Mouse (Mus musculus): ENCODE results near the gene Acot7. TPM values are rescaled to one million over a fixed set of nuclear protein-coding genes. Genes with fewer than 3 reads are reported as not detected.

The Acot7 gene
- polyA plus RNA-seq, 1 experiment: 244 TPM

GRCm38 (mm10) chr4:152312186-152312585 is 134.3 kb downstream of the Acot7 start:
- TF ChIP-seq CTCF (IDR thresholded peaks at IDR 0.05; ENCODE audit: borderline replicate concordance, extremely low read depth, insufficient read depth, insufficient read length): no peak
- no peak for TF ChIP-seq POLR2A (IDR thresholded peaks at IDR 0.05; ENCODE audit: borderline replicate concordance, extremely low read depth, insufficient read depth, insufficient read length, poor library complexity, severe bottlenecking)

GRCm38 (mm10) chr4:152313211-152313632 is 135.3 kb downstream of the Acot7 start:
- no peak for TF ChIP-seq CTCF (IDR thresholded peaks at IDR 0.05; ENCODE audit: borderline replicate concordance, extremely low read depth, insufficient read depth, insufficient read length)
- TF ChIP-seq POLR2A (IDR thresholded peaks at IDR 0.05; ENCODE audit: borderline replicate concordance, extremely low read depth, insufficient read depth, insufficient read length, poor library complexity, severe bottlenecking): no peak
- DNase-seq (ENCODE audit: low read depth): peak; percentile 56

More at GRCm38 (mm10) chr4:152312186-152312585, 134.3 kb downstream of the Acot7 start:
- DNase-seq (ENCODE audit: low read depth): no peak

- DNase-seq (ENCODE audit: low read depth): peak; percentile 59
- TF ChIP-seq CTCF (IDR thresholded peaks at IDR 0.05; ENCODE audit: borderline replicate concordance, extremely low read depth, insufficient read depth, insufficient read length): peak; percentile 36; the same call in 1 of the 2 replicates
- no peak for TF ChIP-seq POLR2A (IDR thresholded peaks at IDR 0.05; ENCODE audit: borderline replicate concordance, extremely low read depth, insufficient read depth, insufficient read length, poor library complexity, severe bottlenecking)
These were observed 136.0 kb downstream of the Acot7 start for GRCm38 (mm10) chr4:152313934-152314333.

- no peak for DNase-seq (ENCODE audit: low read depth)
These were observed 137.7 kb downstream of the Acot7 start for GRCm38 (mm10) chr4:152315498-152316213.

GRCm38 (mm10) chr4:152317631-152318033 is 139.7 kb downstream of the Acot7 start:
- DNase-seq (ENCODE audit: low read depth): no peak

More at GRCm38 (mm10) chr4:152315498-152316213, 137.7 kb downstream of the Acot7 start:
- TF ChIP-seq POLR2A (IDR thresholded peaks at IDR 0.05; ENCODE audit: borderline replicate concordance, extremely low read depth, insufficient read depth, insufficient read length, poor library complexity, severe bottlenecking) (no peak), CTCF (IDR thresholded peaks at IDR 0.05; ENCODE audit: borderline replicate concordance, extremely low read depth, insufficient read depth, insufficient read length) (no peak)

GRCm38 (mm10) chr4:152318517-152319234 is 140.7 kb downstream of the Acot7 start, which contains the start of gene Rnf207:
Rnf207 (minus strand) TSS chr4:152318993.
- peak; percentile 59; the same call in 1 of the 2 replicates for TF ChIP-seq CTCF (IDR thresholded peaks at IDR 0.05; ENCODE audit: borderline replicate concordance, extremely low read depth, insufficient read depth, insufficient read length)
- TF ChIP-seq POLR2A (IDR thresholded peaks at IDR 0.05; ENCODE audit: borderline replicate concordance, extremely low read depth, insufficient read depth, insufficient read length, poor library complexity, severe bottlenecking): no peak
- no peak for DNase-seq (ENCODE audit: low read depth)

More at GRCm38 (mm10) chr4:152317631-152318033, 139.7 kb downstream of the Acot7 start:
- TF ChIP-seq POLR2A (IDR thresholded peaks at IDR 0.05; ENCODE audit: borderline replicate concordance, extremely low read depth, insufficient read depth, insufficient read length, poor library complexity, severe bottlenecking) (no peak), CTCF (IDR thresholded peaks at IDR 0.05; ENCODE audit: borderline replicate concordance, extremely low read depth, insufficient read depth, insufficient read length) (no peak)

Other genes starting within 250 kb of the Acot7 start
- gene Dnajc11, start 244.4 kb upstream of the Acot7 start, polyA plus RNA-seq (2012; rRNA removed): 84.0 and 84.3 TPM in 2 replicates
- 37.9 and 43.4 TPM in 2 replicates for gene Thap3, start 189.1 kb upstream of the Acot7 start, polyA plus RNA-seq (2012; rRNA removed)
- gene Phf13, start 181.9 kb upstream of the Acot7 start, polyA plus RNA-seq (2012; rRNA removed): 18.4 and 19.6 TPM in 2 replicates
- 3.7 and 5.0 TPM in 2 replicates for gene Klhl21, start 169.3 kb upstream of the Acot7 start, polyA plus RNA-seq (2012; rRNA removed)
- 26.8 and 33.6 TPM in 2 replicates for gene Zbtb48, start 150.5 kb upstream of the Acot7 start, polyA plus RNA-seq (2012; rRNA removed)
- gene Tas1r1, start 139.6 kb upstream of the Acot7 start, polyA plus RNA-seq (2012; rRNA removed): 0.37 and 0.58 TPM in 2 replicates
- 23.4 and 28.8 TPM in 2 replicates for gene Nol9, start 138.8 kb upstream of the Acot7 start, polyA plus RNA-seq (2012; rRNA removed)
- 14.0 and 18.6 TPM in 2 replicates for gene Plekhg5, start 105.6 kb upstream of the Acot7 start, polyA plus RNA-seq (2012; rRNA removed)
- gene Tnfrsf25, start 62.2 kb upstream of the Acot7 start, polyA plus RNA-seq (2012; rRNA removed): 3.8 and 4.4 TPM in 2 replicates
- 0.38 and 0.48 TPM in 2 replicates for gene Espn, start 25.8 kb upstream of the Acot7 start, polyA plus RNA-seq (2012; rRNA removed)
- gene Hes2, start 19.3 kb upstream of the Acot7 start, polyA plus RNA-seq (2012; rRNA removed): not detected in 2 replicates
- gene Gpr153, start 96.1 kb downstream of the Acot7 start, polyA plus RNA-seq (2012; rRNA removed): 31.2 and 44.3 TPM in 2 replicates
- gene Hes3, start 113.5 kb downstream of the Acot7 start, polyA plus RNA-seq (2012; rRNA removed): 0.37 and 0.88 TPM in 2 replicates
- gene Icmt, start 119.1 kb downstream of the Acot7 start, polyA plus RNA-seq (2012; rRNA removed): 20.9 and 23.0 TPM in 2 replicates
- 6.9 and 7.1 TPM in 2 replicates for gene Rnf207, start 140.9 kb downstream of the Acot7 start, polyA plus RNA-seq (2012; rRNA removed)
- gene Rpl22, start 147.6 kb downstream of the Acot7 start, polyA plus RNA-seq (2012; rRNA removed): 239 and 292 TPM in 2 replicates
- 22.1 and 47.3 TPM in 2 replicates for gene Chd5, start 160.5 kb downstream of the Acot7 start, polyA plus RNA-seq (2012; rRNA removed)